Mouse (Mus musculus): ENCODE measurements around the gene Cd2ap.
A peak's percentile ranks its signal among the peaks of the same experiment; 100 is the strongest.

- peak; percentile 55 for TF ChIP-seq CTCF (IDR thresholded peaks at IDR 0.05; ENCODE audit: low read depth)
- 0 out of 2 replicates have a peak, but pooled peaks have one; percentile 37 for TF ChIP-seq EP300 (IDR thresholded peaks at IDR 0.05; ENCODE audit: low read depth)
These were observed 7.3 kb upstream of the Cd2ap start for GRCm38 (mm10) chr17:42883769-42884168.

Measured in liver, postnatal 0 days (tissue).